Mouse (Mus musculus): Measurements from ENCODE around the gene Gm8024.
"Not testable (repeated sequence)": the region's sequence is repeated elsewhere in the genome, so short reads cannot be mapped to it uniquely, and the experiment has no call there.

Gene Gm8024

GRCm38 (mm10) chr14:42524182-42524581 is at the start of gene Gm8024:
TSS of gene Gm8024 (minus strand) at chr14:42524282.
- CTCF ChIA-PET: not testable (repeated sequence)

- CTCF ChIA-PET: not testable (repeated sequence)
These were observed 19.2 kb upstream of the Gm8024 start for GRCm38 (mm10) chr14:42543170-42543701.

- CTCF ChIA-PET: not testable (repeated sequence)
These were observed 18.5 kb upstream of the Gm8024 start for GRCm38 (mm10) chr14:42542316-42543169.

GRCm38 (mm10) chr14:42502249-42502648 is 21.8 kb downstream of the Gm8024 start, which contains the start of gene Gm8020:
TSS of gene Gm8020 (minus strand) at chr14:42502349.
- CTCF ChIA-PET: not testable (repeated sequence)

All from spleen, embryonic (tissue).